In genomic region chr16:3908537-3909111, GRCm38 (mm10) we compare ENCODE assay signal across 1 mouse cellular context.
TF ChIP-seq lines count a peak whose summit lies in the region.

Gene 1700037C18Rik (minus strand): TSS chr16:3908689.
Gene Cluap1 (plus strand): TSS chr16:3908801.

TF ChIP-seq in MEL, 35 proteins besides CTCF, POLR2A, EP300 and RAD21 (continued from another document):
- TF ChIP-seq ETS1 (IDR thresholded peaks at IDR 0.05; ENCODE audit: low read depth, low read length) (peak; percentile 24; the same call in 1 of the 2 replicates), E2F4 (IDR thresholded peaks at IDR 0.05; ENCODE audit: borderline replicate concordance, low read depth, low read length) (peak; percentile 66), TAL1 (IDR thresholded peaks at IDR 0.05; ENCODE audit: low read length) (no peak), ELF1 (IDR thresholded peaks at IDR 0.05; ENCODE audit: low read depth, low read length) (peak; percentile 74; the same call in 1 of the 2 replicates), MYC (IDR thresholded peaks at IDR 0.05; ENCODE audit: low read depth, low read length) (peak; percentile 76)
